Mouse (Mus musculus): ENCODE results near the gene Rnf40.

GRCm38 (mm10) chr7:127586149-127586548 lies 2.4 kb upstream of the Rnf40 start:
- TF ChIP-seq POLR2A (IDR thresholded peaks at IDR 0.05; ENCODE audit: borderline replicate concordance, control insufficient read depth, low read depth, low read length) (no peak), CTCF (IDR thresholded peaks at IDR 0.05; ENCODE audit: control insufficient read depth, insufficient read depth, low read length) (no peak)
